Mouse (Mus musculus): ENCODE measurements at regions not wholly inside any gene's neighbourhood (a gene's known extent, or its start where the extent isn't known, plus 50 kb on each side); places are given as distances from the start of the nearest gene placed in this dataset.

DNA sequence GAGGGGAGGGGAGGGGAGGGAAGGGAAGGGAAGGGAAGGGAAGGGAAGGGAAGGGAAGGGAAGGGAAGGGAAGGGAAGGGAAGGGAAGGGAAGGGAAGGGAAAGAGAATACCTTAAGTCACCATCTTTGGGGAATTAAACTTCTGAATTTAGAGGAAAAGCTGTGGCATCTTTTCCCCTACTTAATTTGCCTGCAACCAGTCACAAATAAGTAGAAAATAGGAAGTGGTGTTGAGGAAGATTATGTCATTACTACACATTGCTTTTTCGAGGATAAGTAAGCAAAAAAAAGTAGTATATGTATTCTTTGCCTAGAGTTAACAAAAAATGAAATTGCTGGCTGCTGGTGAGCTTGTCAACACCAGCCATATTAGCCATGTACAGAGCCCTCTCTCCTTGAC is 51.4 kb upstream of the Nr4a2 start:
- Histone ChIP-seq H3K4me2 (ENCODE audit: low read depth, low read length) (no peak overlapping the region), H3K9ac (replicated peaks) (no peak overlapping the region), H3K4me1 (ENCODE audit: insufficient read depth) (no peaks in the 10 kb centered on the region), H3K27me3 (ENCODE audit: insufficient read depth, low read length) (no peaks in the 10 kb centered on the region), H3K9me3 (ENCODE audit: low read length) (no peaks in the 10 kb centered on the region), H3K36me3 (replicated peaks; ENCODE audit: insufficient read depth, low read length) (no peaks in the 10 kb centered on the region), H3K27ac (ENCODE audit: low read depth) (no peak overlapping the region), H3K4me3 (ENCODE audit: low read depth, low read length) (no peak overlapping the region)
- no peak for DNase-seq
- WGBS (ENCODE audit: insufficient replicate concordance), result 21% methylated on average over 1 of the region's 1 CpGs
- TF ChIP-seq CTCF (IDR thresholded peaks at IDR 0.05; ENCODE audit: low read depth) (no peak), EP300 (IDR thresholded peaks at IDR 0.05; ENCODE audit: low read depth) (no peak)
- ATAC-seq, result no peak

Measured in liver, postnatal 0 days (tissue).